Mouse (Mus musculus) mouse trophoblast stem cell (cell line): ENCODE measurements around the gene Pon1.
"Not testable (repeated sequence)": the region's sequence is repeated elsewhere in the genome, so short reads cannot be mapped to it uniquely, and the experiment has no call there.

ENCODE experiments used
- in situ Hi-C, 2 experiments: fragments of 300-500 bp; cut with MseI, MboI; formaldehyde crosslinking; loops; 2 replicates in 1 of 2; 3 replicates in 1 of 2; pipeline ENCODE4 v1.15.1; 2025

The Pon1 gene

DNA sequence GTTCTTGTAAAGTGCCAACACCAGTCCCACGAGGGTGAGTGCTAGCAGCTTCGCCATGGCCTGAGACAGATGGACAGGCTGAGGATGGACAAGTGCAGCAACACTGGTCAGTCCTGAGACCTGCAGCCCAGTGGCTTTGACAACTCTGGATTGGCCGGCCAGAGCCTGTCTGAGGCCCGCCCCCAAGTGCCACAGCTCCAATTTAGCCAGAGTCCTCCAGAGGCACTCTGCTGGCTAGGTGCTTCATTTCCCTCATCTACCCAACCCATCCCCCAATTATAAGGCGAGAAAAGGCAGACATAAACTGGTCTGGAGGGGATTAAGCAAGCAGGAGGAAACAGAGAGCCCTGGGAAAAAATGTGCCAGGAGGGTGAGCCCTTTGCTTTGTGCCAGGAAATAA is at the start of gene Pon1:
Gene Pon1 (minus strand): TSS at position 254 of the 400 bp plus-strand sequence.
- in situ Hi-C loops = no loop called here

DNA sequence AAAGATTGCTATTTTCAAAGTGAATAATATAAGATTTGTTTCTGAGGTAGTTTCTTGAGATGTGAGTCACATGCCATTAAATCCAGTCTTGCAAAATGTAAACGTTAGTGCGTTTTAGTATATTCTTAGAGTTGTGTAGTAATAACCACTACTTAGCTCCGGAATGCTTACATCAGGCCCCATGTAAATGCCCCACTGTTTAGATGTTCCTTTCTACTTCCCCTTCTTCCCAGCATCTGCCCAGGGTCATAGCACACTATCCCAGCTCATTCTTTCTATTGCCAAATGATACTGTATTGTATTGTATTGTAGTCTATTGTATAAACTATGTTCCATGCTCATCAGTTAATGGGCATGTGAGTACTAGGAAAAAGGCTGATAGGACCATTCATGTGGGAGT is 45.1 kb upstream of the Pon1 start:
- in situ Hi-C loops = no loop called here

- in situ Hi-C loops = no loop called here
These were observed 43.8 kb upstream of the Pon1 start for GRCm38 (mm10) chr6:5237510-5237909.

GRCm38 (mm10) chr6:5236843-5237371 is 43.2 kb upstream of the Pon1 start:
- in situ Hi-C loops = no loop called here

- in situ Hi-C loops = no loop called here
These were observed 40.8 kb upstream of the Pon1 start for GRCm38 (mm10) chr6:5234563-5234962.

- in situ Hi-C loops = no loop called here
These were observed 40.1 kb upstream of the Pon1 start for GRCm38 (mm10) chr6:5233812-5234211.

GRCm38 (mm10) chr6:5232022-5232421 is 38.3 kb upstream of the Pon1 start:
- in situ Hi-C loops = no loop called here

DNA sequence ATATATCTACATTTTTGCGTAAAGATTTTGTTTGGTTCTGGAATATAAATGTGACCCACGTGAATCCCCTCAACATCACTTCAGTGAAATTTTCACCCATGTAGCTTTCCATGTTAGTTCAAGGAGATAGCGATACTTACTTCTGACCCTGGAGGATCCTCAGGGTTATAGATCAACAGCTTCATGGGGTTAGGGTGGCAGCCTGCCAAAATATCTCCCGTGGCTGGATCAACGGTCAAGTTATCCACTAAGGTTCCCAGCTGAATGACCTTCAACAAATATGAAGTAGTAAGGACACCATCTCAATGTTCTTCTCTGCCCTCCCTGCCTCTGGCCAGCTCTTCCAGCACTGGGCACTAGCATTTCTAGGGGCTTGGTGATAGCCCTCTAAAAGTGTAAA is 36.5 kb upstream of the Pon1 start:
- in situ Hi-C loops = no loop called here

GRCm38 (mm10) chr6:5223551-5223950 is 29.8 kb upstream of the Pon1 start:
- in situ Hi-C loops = not testable (repeated sequence)

DNA sequence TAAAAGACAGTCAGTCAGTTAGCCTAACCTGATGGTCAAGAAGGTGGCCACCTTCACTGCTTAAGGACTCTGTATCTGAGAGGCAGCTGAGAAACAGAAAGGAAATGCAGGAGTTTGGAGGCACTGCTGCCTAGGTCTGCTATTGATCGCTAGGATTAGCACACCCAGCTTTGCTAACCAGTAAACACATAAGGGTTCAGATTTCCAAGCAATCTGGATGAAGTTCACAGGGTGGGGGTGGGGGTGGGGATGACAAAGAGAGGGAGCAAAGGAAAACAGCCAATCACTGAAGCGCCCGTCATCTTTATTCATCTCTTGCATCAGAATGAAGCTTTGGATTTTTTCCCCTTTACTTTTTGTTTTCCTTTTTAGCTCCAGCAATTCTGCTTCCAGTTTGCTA is 28.3 kb upstream of the Pon1 start:
- in situ Hi-C loops = no loop called here

- in situ Hi-C loops = no loop called here
These were observed 24.4 kb upstream of the Pon1 start for GRCm38 (mm10) chr6:5218190-5218589.

DNA sequence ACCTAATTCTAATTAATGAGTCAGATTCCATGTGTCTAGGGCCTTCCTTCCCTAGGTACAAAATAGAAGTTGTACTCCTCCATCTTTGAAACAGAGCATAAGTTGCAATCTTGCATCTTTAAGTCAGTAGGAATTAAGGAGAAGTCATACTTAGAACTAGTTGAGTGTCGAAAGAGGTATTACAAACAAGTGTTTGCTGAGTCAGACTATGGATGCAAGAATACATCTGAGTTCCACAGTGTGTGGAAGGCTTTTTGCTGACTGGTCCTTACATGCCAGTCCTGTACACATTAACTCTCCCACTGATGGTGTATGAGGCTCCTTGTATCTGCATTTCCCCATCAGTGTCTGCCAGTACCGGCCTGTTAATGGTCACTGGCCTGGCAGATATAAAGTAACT is 14.1 kb upstream of the Pon1 start:
- in situ Hi-C loops = no loop called here

DNA sequence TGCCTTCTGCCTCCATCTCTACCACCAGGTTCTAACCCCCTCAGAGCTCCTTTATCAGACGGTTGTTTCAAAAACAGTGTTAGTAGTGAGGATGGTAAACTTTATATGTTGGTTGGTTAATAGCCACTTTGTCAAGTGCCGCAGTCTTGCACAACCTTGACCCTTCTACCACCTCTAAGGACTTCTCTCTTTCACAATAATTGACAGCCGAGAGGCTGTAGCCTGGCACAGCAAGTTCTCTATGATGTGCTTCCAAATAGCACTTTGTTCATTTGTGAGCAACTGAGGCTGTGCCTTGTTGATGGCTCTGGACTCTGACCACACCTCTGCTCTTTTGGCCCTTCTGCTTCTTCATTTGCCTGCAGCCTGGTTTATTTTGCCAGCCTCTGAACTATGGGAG is 6.2 kb upstream of the Pon1 start:
- in situ Hi-C loops = no loop called here

- in situ Hi-C loops = no loop called here
These were observed 5.7 kb upstream of the Pon1 start for GRCm38 (mm10) chr6:5199376-5199905.

DNA sequence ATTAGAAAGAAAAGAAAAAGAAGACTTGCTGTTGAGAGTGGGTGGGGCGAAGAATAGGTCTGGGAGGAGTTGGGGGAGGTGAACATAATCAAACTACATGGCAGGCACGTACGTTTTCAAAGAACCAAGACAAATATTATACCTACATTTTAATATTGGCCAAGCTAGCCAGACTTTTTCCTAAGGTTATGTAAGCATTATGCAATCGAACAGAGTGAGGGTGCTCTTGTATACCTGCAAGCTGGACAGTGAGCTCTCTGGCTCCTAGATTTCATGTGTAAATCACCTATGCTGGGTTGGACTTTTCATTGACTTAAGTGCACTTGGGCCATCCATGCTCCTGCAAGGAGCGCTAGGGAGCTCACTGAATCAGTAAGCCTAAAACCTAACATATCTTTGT is 4.8 kb upstream of the Pon1 start:
- in situ Hi-C loops = no loop called here

DNA sequence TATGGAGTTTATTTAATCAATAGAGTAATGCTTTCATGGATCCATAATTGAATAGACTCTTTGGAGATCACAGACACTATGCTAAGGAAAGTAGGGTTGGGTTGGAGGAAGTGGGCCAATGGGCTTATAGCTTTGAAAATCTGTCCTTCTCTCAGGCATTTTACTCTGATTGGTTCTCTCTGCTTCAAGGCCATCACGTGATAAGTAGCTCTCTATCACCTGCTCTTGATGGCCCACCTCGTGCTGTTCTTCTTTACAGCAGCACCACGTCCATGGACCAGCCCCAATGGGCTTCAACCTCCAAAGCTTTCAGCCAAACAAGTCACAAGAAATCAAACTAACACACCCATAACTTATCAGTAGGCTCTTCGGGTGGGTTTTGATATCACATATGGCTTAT is 3.0 kb downstream of the Pon1 start:
- in situ Hi-C loops = no loop called here

GRCm38 (mm10) chr6:5189507-5189906 is 4.2 kb downstream of the Pon1 start:
- in situ Hi-C loops = no loop called here

- in situ Hi-C loops = no loop called here
These were observed 4.8 kb downstream of the Pon1 start for GRCm38 (mm10) chr6:5188938-5189337.

DNA sequence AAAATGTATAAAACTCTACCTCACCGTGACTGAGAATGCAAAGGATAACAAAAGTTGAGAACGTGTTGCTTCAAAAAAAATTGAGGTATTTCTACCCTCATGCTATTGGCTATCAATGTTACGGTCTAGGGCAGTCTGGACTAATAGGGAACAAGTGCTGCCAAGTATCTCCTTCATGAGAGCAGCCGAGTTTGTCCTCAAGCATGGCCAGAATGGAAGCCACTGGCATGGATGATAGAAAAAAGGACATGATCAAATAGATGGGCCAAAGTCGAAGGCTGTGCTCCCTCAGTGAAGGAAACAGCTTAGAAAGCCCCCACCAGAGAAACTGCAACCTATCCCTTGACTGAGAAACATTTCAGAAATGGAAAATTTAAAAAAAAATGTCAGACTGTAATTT is 5.7 kb downstream of the Pon1 start:
- in situ Hi-C loops = no loop called here

DNA sequence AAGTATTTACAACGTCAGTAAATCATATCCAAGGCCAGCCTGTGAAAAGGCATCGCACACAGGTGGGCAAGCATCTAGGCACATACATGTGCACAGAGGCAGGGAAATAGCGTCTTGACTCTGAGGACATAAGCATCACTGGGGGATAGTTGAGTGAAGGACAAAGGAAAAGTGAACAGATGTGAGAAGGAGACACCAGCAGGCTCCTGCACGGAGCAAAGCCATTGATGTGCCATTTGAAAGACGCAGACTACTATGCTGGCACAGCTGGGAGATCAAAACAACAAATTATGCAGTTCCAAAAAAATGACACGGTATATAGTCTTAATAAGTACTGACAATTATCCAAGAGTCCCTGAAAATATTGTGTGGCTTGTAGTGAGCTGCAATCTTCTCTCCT is 6.2 kb downstream of the Pon1 start:
- in situ Hi-C loops = no loop called here

DNA sequence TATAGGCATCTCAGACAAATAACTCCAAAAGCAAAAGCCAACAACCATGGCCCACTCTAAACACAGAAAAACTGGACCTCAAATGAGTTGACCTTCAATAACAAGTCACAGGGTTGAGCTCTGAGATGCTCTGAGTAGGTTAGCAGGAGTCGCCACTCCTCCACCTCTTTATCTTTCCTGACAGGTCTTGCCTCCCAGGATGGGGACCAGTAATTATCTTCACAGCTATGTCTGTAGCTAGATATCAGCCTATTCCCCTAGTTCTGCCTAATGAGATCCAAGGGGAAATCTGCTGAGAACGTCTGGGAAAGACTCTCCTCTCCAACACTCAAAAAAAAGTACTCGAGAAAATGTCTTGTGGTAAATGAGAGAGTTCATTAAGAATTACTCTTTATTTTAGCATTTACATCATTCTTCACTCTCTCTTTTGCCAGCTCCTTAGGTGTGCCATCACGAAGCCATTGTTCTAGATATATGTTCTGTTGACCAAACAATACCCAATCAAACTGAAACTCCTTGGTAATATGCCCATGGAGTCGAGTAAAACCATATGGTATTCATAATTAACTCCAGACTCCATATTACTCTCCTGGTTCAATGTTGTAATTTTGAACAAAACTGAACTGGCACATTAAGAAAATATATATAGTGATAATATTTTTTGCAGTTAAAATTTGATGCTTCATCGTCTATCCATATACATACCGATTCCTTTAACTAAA is 7.4 kb downstream of the Pon1 start:
- in situ Hi-C loops = no loop called here

GRCm38 (mm10) chr6:5180645-5181044 is 13.1 kb downstream of the Pon1 start:
- in situ Hi-C loops = no loop called here

DNA sequence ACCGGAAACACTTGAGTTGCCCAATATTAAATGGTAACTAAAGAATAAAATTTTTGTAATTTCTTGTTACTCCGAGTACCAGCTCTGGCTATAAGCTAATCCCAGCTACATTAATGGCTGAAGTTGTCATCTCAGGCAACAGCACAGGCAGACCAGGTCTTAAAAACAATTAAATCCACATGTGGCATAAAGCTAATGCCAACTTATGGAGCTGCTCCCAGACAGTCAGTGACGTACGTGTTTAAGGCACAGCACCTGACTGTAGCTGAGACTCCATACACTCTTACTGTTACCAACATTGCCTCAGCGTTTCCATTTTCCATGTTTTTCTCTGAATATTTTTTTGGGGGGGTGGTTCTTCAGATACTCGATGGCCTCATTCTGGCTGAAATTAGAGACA is 14.6 kb downstream of the Pon1 start:
- in situ Hi-C loops = no loop called here
